Mouse (Mus musculus): ENCODE results near the gene Plekha5. TPM values are rescaled to one million over a fixed set of nuclear protein-coding genes. Genes with fewer than 3 reads are reported as not detected.

Plekha5 gene
- total and polyA plus RNA-seq, 3 experiments = 0.55 TPM; not detected in 2

DNA sequence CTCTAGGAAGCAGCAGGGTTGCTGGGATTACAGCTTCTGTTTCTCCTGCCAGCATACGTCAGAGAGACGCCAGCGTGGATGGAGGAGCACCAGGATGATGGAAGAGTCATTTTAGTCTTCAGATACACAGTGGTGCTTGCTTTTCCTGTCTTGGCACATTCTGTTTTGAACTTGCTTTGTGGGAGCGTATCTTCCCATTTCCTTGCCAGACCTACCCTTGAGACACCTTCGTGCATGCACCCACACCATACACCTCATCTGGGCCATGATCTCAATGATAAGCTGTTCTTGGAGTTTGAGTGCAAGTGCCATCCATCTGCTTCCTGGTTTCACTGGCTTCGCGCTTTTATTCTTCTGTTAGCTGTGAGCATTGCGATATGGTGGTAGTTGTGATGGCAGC lies 28.9 kb downstream of the Plekha5 start:
- peaks cover 48% of the 10 kb centered on the region for H3K9me3 ChIP-seq (replicated peaks)
- TF ChIP-seq TAL1 (conservative IDR thresholded peaks at IDR 0.05; ENCODE audit: low read depth, low read length) (no peak), GATA1 (IDR thresholded peaks at IDR 0.05; ENCODE audit: borderline replicate concordance, low read length) (no peak), GATA2 (IDR thresholded peaks at IDR 0.05; ENCODE audit: borderline replicate concordance, low read depth, low read length) (no peak), POLR2AphosphoS5 (IDR thresholded peaks at IDR 0.05; ENCODE audit: insufficient replicate concordance, low read depth, low read length) (no peak), CTCF (IDR thresholded peaks at IDR 0.05; ENCODE audit: low read depth, low read length) (no peak)
- DNase-seq (ENCODE audit: low spot score) (no peak), ATAC-seq (ENCODE audit: extremely low read depth, insufficient number of reproducible peaks, low FRiP score, poor library complexity, severe bottlenecking) (no peak)
- no peak overlapping the region for H3K4me3 ChIP-seq (ENCODE audit: low read depth, low read length)
- H3K27me3 ChIP-seq (ENCODE audit: insufficient read depth, low read length) = no peaks in the 10 kb centered on the region
- no peaks in the 10 kb centered on the region for H3K4me1 ChIP-seq (ENCODE audit: insufficient read depth, low read depth, low read length)
- H3K36me3 ChIP-seq (replicated peaks) = no peaks in the 10 kb centered on the region

DNA sequence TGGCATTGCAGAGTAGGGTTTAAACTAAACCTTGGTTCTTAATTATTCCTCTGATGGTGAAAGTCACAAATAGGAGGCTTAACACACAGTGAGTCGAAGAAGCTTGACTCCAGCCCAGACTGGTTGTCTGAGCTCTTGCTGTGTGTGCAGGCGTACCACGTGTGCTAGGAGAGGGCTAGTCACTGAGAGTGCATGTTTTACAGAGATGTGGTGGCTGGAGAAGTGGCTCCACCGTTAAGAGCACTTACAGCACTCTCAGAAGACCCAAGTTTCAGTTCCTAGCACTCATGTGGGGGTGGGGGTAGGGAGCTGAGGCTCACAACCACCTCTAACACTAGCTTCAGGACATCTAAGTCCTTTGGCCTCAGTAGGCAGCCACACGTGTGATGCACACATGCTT lies 29.6 kb downstream of the Plekha5 start:
- Histone ChIP-seq H3K36me3 (replicated peaks) (no peaks in the 10 kb centered on the region), H3K4me3 (ENCODE audit: low read depth, low read length) (no peak overlapping the region), H3K4me1 (ENCODE audit: insufficient read depth, low read depth, low read length) (no peaks in the 10 kb centered on the region), H3K27me3 (ENCODE audit: insufficient read depth, low read length) (no peaks in the 10 kb centered on the region), H3K9me3 (replicated peaks) (peaks cover 41% of the 10 kb centered on the region)
- ATAC-seq (ENCODE audit: extremely low read depth, insufficient number of reproducible peaks, low FRiP score, poor library complexity, severe bottlenecking) (no peak), DNase-seq (ENCODE audit: low spot score) (no peak)
- no peak for TF ChIP-seq CTCF (IDR thresholded peaks at IDR 0.05; ENCODE audit: low read depth, low read length)
- no peak for TF ChIP-seq POLR2AphosphoS5 (IDR thresholded peaks at IDR 0.05; ENCODE audit: insufficient replicate concordance, low read depth, low read length)
- TF ChIP-seq TAL1 (conservative IDR thresholded peaks at IDR 0.05; ENCODE audit: low read depth, low read length) = no peak
- no peak for TF ChIP-seq GATA1 (IDR thresholded peaks at IDR 0.05; ENCODE audit: borderline replicate concordance, low read length)
- TF ChIP-seq GATA2 (IDR thresholded peaks at IDR 0.05; ENCODE audit: borderline replicate concordance, low read depth, low read length) = no peak

DNA sequence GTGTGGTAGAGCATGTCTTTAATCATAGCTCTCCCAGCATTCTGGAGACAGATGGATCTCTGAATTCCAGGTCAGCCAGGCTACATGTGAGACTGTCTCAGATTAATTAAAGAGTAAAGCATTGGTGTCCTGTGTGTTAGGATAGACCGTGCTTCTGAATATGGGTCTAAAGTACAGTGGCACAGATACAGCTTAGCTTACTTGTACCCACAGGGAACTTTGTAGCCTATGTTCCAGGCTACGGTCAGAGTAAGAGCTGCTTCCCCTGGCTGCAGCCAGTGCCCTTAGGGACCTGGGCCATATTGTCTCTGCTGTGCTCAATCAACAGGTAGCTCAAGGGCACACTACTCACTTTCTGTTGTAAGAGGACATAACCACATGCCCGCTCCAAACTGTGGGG lies 30.5 kb downstream of the Plekha5 start:
- Histone ChIP-seq H3K4me1 (ENCODE audit: insufficient read depth, low read depth, low read length) (no peaks in the 10 kb centered on the region), H3K4me3 (ENCODE audit: low read depth, low read length) (no peak overlapping the region), H3K9me3 (replicated peaks) (peaks cover 41% of the 10 kb centered on the region), H3K36me3 (replicated peaks) (no peaks in the 10 kb centered on the region), H3K27me3 (ENCODE audit: insufficient read depth, low read length) (no peaks in the 10 kb centered on the region)
- no peak for TF ChIP-seq GATA1 (IDR thresholded peaks at IDR 0.05; ENCODE audit: borderline replicate concordance, low read length)
- ATAC-seq (ENCODE audit: extremely low read depth, insufficient number of reproducible peaks, low FRiP score, poor library complexity, severe bottlenecking) = no peak
- DNase-seq (ENCODE audit: low spot score) = no peak

DNA sequence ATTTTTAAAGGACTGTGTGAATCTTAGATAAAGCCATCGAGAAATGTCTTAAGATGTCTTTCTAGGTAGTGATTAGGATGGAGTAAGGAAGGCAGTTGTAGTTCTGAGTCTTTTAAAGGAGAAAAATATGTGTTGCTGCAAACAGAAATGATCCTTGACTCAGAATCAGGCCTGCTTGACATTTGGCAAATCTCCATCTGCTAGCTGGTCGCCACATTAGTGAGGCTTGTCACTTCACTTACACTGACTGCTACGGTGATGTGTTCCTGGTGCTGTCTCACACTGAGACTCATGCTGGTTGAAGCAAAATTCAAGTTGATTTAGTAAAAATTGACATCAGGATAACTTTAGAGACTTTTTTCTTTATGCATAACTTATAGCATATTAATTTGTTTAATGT lies 32.0 kb downstream of the Plekha5 start:
- Histone ChIP-seq H3K4me3 (ENCODE audit: low read depth, low read length) (no peak overlapping the region), H3K9me3 (replicated peaks) (peaks cover 38% of the 10 kb centered on the region), H3K27me3 (ENCODE audit: insufficient read depth, low read length) (no peaks in the 10 kb centered on the region), H3K4me1 (ENCODE audit: insufficient read depth, low read depth, low read length) (no peaks in the 10 kb centered on the region), H3K36me3 (replicated peaks) (no peaks in the 10 kb centered on the region)
- DNase-seq (ENCODE audit: low spot score) = no peak
- ATAC-seq (ENCODE audit: extremely low read depth, insufficient number of reproducible peaks, low FRiP score, poor library complexity, severe bottlenecking) = no peak
- TF ChIP-seq TAL1 (conservative IDR thresholded peaks at IDR 0.05; ENCODE audit: low read depth, low read length) (no peak), CTCF (IDR thresholded peaks at IDR 0.05; ENCODE audit: low read depth, low read length) (no peak), GATA2 (IDR thresholded peaks at IDR 0.05; ENCODE audit: borderline replicate concordance, low read depth, low read length) (no peak), GATA1 (IDR thresholded peaks at IDR 0.05; ENCODE audit: borderline replicate concordance, low read length) (no peak), POLR2AphosphoS5 (IDR thresholded peaks at IDR 0.05; ENCODE audit: insufficient replicate concordance, low read depth, low read length) (no peak)

DNA sequence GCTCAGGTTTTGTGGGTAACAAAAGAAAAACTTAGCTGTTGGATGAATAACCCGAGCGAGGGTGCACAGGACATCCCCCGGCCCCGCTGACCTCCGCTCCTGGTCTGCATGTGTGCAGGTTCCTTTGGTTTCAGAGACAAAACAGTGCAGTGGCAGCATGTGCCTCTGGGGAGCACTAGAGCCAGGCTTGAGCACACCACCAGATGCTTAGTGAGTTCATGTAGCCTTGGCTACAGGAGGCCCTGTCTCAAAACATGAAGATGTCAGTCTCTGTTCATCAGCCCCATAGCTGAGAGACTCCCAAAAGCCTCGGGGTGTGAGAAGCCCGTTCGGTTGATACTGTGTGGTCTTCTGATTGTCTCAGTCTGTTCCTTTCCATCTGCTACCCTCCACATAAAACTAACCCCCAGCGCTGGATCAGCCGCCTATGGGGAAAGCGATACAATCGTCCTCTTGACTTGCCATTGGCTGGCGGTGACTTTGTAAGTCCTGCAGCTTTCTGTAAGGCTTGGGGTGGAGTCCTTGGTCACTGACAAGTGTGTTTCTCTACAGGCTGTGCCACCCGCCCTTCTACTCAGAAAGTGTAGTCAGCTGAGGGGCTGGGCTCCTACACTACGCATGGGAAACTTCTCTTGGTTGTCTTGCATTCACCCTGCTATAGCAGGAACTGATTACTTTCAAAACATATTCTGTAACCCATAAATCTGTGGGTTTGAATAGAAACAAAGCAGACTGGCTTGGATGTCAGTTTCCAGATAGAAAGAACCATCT lies 32.7 kb downstream of the Plekha5 start:
- DNase-seq (ENCODE audit: low spot score) = no peak
- Histone ChIP-seq H3K9me3 (replicated peaks) (peaks cover 41% of the 10 kb centered on the region), H3K27me3 (ENCODE audit: insufficient read depth, low read length) (no peaks in the 10 kb centered on the region), H3K4me3 (ENCODE audit: low read depth, low read length) (no peak overlapping the region), H3K4me1 (ENCODE audit: insufficient read depth, low read depth, low read length) (no peaks in the 10 kb centered on the region), H3K36me3 (replicated peaks) (no peaks in the 10 kb centered on the region)
- no peak for ATAC-seq (ENCODE audit: extremely low read depth, insufficient number of reproducible peaks, low FRiP score, poor library complexity, severe bottlenecking)
- TF ChIP-seq GATA2 (IDR thresholded peaks at IDR 0.05; ENCODE audit: borderline replicate concordance, low read depth, low read length) = no peak
- TF ChIP-seq TAL1 (conservative IDR thresholded peaks at IDR 0.05; ENCODE audit: low read depth, low read length) = no peak
- TF ChIP-seq GATA1 (IDR thresholded peaks at IDR 0.05; ENCODE audit: borderline replicate concordance, low read length) = no peak
- TF ChIP-seq POLR2AphosphoS5 (IDR thresholded peaks at IDR 0.05; ENCODE audit: insufficient replicate concordance, low read depth, low read length) = no peak

DNA sequence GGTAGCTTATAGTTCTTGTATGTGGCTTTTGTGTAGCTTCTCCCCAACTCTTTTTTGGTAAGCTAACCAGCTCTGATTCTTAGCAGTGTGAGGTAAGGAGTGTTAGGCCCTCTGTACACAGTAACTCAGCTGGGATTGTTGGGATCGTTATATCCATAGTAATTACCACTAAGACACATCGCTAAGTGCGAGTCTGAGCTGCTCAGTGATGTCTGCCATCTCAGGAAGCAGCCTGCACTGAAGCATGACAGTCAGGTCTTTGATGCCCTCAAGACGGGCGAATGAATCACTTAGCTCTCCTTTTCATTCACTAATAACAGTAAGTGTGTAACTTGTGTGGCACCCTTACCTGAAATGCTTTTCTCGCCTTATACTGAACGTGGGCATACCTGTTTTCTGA lies 36.5 kb downstream of the Plekha5 start:
- no peak overlapping the region for H3K4me3 ChIP-seq (ENCODE audit: low read depth, low read length)
- H3K9me3 ChIP-seq (replicated peaks) = peaks cover 38% of the 10 kb centered on the region
- no peaks in the 10 kb centered on the region for H3K27me3 ChIP-seq (ENCODE audit: insufficient read depth, low read length)
- no peak for TF ChIP-seq GATA2 (IDR thresholded peaks at IDR 0.05; ENCODE audit: borderline replicate concordance, low read depth, low read length)
- no peak for TF ChIP-seq GATA1 (IDR thresholded peaks at IDR 0.05; ENCODE audit: borderline replicate concordance, low read length)
- no peak for TF ChIP-seq TAL1 (conservative IDR thresholded peaks at IDR 0.05; ENCODE audit: low read depth, low read length)
- no peak for TF ChIP-seq POLR2AphosphoS5 (IDR thresholded peaks at IDR 0.05; ENCODE audit: insufficient replicate concordance, low read depth, low read length)
- no peak for TF ChIP-seq CTCF (IDR thresholded peaks at IDR 0.05; ENCODE audit: low read depth, low read length)
- H3K36me3 ChIP-seq (replicated peaks) = no peaks in the 10 kb centered on the region
- no peak for ATAC-seq (ENCODE audit: extremely low read depth, insufficient number of reproducible peaks, low FRiP score, poor library complexity, severe bottlenecking)
- H3K4me1 ChIP-seq (ENCODE audit: insufficient read depth, low read depth, low read length) = no peaks in the 10 kb centered on the region
- no peak for DNase-seq (ENCODE audit: low spot score)

Measured in G1E (cell line).